Mouse (Mus musculus) embryonic facial prominence, embryonic 15.5 days (tissue): ENCODE measurements around the gene Pmf1. TPM values are rescaled to one million over a fixed set of nuclear protein-coding genes. Genes with fewer than 3 reads are reported as not detected.

Experiments
- ATAC-seq: fragments of 200-750 bp; cut with Nextera tagmentation; 2 replicates; pipeline ENCODE4 v1.8.0; 2017; ENCODE audit warnings: low read depth, moderate TSS enrichment; ENCODE audit not compliant: insufficient number of reproducible peaks, low FRiP score, low TSS enrichment
- H3K27ac ChIP-seq: fragments of 300-500 bp; sonication (generic); replicated peaks from 2 replicates; pipeline ENCODE4 v1.5.1; 2015; ENCODE audit warnings: mild to moderate bottlenecking, inconsistent platforms
- H3K27me3 ChIP-seq: fragments of 300-500 bp; sonication (generic); 2 replicates; pipeline ENCODE4 v1.6.1; 2015; ENCODE audit warnings: inconsistent platforms
- H3K36me3 ChIP-seq: fragments of 300-500 bp; sonication (generic); 2 replicates; pipeline ENCODE4 v1.6.1; 2015; ENCODE audit warnings: mild to moderate bottlenecking, inconsistent platforms
- H3K4me1 ChIP-seq: fragments of 300-500 bp; sonication (generic); 2 replicates; pipeline ENCODE4 v1.6.1; 2015; ENCODE audit warnings: inconsistent platforms
- H3K4me2 ChIP-seq: fragments of 300-500 bp; sonication (generic); replicated peaks from 2 replicates; pipeline ENCODE4 v1.6.1; 2015; ENCODE audit warnings: mild to moderate bottlenecking, inconsistent platforms
- H3K4me3 ChIP-seq: fragments of 300-500 bp; sonication (generic); replicated peaks from 2 replicates; pipeline ENCODE4 v1.5.1; 2015; ENCODE audit warnings: mild to moderate bottlenecking, inconsistent platforms
- H3K9ac ChIP-seq: fragments of 300-500 bp; sonication (generic); 2 replicates; pipeline ENCODE4 v1.6.1; 2015; ENCODE audit warnings: inconsistent platforms
- H3K9me3 ChIP-seq: fragments of 300-500 bp; sonication (generic); replicated peaks from 2 replicates; pipeline ENCODE4 v1.6.1; 2016; ENCODE audit warnings: inconsistent platforms
- WGBS: fragments of 180-500 bp; shearing (Covaris S2); methylation state at CpG from one replicate; pipeline ENCODE4 v1.1.7; 2015; 5-methylcytosine and 5-hydroxymethylcytosine counted together
- polyA plus RNA-seq: library from polyadenylated mRNA; unstranded; fragments of >200 nt; fragmentation: Nextera tagmentation; extraction: Ambion mirVana; gene quantifications from 2 replicates; pipeline ENCODE4 v1.2.1, GENCODE M21; 2015

Pmf1 gene
- polyA plus RNA-seq, 1 experiment from 2014 or later: 108 TPM

DNA sequence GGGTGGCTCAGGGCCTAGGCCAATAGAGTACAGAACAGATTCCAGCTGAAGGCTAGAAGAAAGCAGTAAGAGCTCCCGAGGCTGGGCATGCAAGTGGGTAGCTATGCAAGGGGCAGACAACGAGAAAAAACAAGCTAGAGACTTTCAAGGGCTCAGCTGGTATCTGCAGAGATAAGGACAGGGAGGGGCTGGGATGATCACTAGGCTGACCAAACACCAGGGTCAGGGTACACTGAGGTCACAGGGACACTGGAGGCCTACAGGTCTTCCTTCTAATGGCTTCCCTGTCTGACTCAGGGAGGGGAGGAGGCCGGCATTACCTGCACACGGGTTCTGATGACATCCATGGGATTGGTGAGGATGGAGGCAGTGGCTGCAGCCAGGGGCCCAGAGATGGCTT is 5.5 kb upstream of the Pmf1 start:
- no peaks in the 10 kb centered on the region for H3K27me3 ChIP-seq
- H3K9ac ChIP-seq: no peak overlapping the region
- no peak overlapping the region for H3K27ac ChIP-seq
- ATAC-seq: no peak
- H3K4me1 ChIP-seq: peaks cover 3% of the 10 kb centered on the region; the same call in 1 of the 2 replicates
- H3K4me2 ChIP-seq: no peak overlapping the region
- WGBS: 73% methylated on average over 4 of the region's 4 CpGs
- H3K36me3 ChIP-seq: peaks cover 75% of the 10 kb centered on the region
- H3K9me3 ChIP-seq: no peaks in the 10 kb centered on the region
- H3K4me3 ChIP-seq: no peak overlapping the region

DNA sequence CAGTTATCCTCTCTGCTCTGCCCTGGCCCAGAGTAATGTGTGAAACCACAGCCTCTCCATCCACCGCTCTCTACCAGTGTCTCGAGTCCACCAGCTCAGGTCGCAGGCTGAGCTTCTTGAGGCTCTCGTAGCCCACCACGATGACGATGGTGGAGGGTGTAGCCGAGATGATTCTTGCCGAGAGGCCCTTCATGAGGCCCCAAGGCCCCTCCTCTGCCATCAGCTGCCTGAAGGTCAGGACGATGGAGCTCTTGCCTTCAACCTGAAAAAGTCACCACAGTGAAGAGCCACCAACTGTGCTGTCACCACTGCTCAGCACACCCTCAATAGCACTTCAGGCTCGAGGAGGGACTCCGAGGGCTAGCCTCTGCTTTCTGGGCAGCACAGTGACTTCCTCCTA is 2.5 kb upstream of the Pmf1 start:
- peaks cover 47% of the 10 kb centered on the region for H3K36me3 ChIP-seq
- ATAC-seq: no peak
- no peaks in the 10 kb centered on the region for H3K27me3 ChIP-seq
- no peak overlapping the region for H3K27ac ChIP-seq
- 86% methylated on average over 11 of the region's 11 CpGs for WGBS
- H3K4me3 ChIP-seq: no peak overlapping the region
- H3K9me3 ChIP-seq: no peaks in the 10 kb centered on the region
- H3K4me2 ChIP-seq: no peak overlapping the region
- peaks cover 23% of the 10 kb centered on the region for H3K4me1 ChIP-seq
- H3K9ac ChIP-seq: no peak overlapping the region

DNA sequence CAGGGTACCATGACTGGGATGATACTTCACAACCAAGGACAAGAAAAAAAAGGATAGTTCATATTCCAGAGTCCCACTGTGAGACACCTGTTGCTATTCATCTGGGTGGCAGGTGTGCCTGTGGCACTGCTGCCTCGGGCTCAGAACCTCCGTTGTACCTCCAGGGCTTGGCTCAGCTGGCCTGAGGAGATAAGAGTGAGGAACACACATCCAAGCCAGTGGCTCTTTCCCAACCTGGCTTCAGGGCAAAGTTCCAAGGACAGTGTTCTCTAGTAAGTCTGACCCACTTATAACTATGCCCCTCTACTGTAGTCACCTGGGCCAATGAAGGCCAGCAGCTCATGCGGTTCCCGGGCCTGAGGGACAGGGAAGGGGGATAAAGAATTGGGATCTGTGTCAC is 1.6 kb upstream of the Pmf1 start:
- H3K9me3 ChIP-seq: no peaks in the 10 kb centered on the region
- no peak for ATAC-seq
- no peaks in the 10 kb centered on the region for H3K27me3 ChIP-seq
- no peak overlapping the region for H3K27ac ChIP-seq
- no peak overlapping the region for H3K4me3 ChIP-seq
- peaks cover 31% of the 10 kb centered on the region for H3K4me1 ChIP-seq
- H3K9ac ChIP-seq: no peak overlapping the region
- 88% methylated on average over 4 of the region's 4 CpGs for WGBS
- H3K36me3 ChIP-seq: peaks cover 39% of the 10 kb centered on the region
- H3K4me2 ChIP-seq: no peak overlapping the region

DNA sequence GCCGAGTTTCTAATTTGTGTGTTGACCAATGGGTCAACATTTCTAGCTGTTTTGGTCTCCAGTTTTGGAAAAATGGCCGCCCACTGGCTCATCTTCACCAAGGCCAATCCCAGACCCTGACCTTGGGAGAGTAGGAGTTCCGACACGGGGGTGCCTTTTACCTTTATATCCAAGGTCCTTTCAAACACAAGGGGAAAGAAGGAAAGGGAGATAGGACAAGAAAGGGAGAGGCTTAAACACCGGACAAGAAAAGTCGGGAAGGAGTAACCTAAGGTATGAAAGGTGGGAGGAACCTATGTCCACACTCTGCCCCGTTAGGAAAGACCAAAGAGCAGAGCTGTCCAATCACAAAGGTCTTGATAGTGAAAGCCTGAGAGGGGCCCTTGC is 507 bp upstream of the Pmf1 start:
- 20% methylated on average over 7 of the region's 7 CpGs for WGBS
- Histone ChIP-seq H3K4me3 (peak overlapping the region; percentile 75), H3K27ac (peak overlapping the region; percentile 95), H3K27me3 (no peaks in the 10 kb centered on the region), H3K9me3 (no peaks in the 10 kb centered on the region), H3K4me2 (peak overlapping the region; percentile 69), H3K36me3 (peaks cover 30% of the 10 kb centered on the region), H3K9ac (no peak overlapping the region), H3K4me1 (peaks cover 31% of the 10 kb centered on the region)
- no peak for ATAC-seq

DNA sequence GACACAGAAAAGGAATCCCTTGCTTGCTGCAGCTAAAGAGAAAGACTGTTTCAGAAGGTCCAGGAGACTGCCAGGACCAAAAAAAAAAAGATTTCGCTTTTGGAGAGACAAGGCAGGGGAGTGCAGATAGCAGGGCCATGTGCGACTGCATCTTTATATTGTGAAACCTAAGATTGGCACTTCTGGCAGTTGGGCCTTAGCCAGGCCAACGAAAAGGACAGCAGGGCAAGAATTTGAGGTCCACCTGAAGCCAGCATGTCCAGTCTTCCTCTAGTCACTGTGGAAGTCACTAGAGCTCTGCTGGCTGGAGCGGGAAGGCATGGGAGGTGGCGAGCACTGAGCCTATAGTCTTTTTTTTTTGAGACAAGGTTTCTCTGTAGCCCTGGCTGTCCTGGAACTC is 1.2 kb downstream of the Pmf1 start:
- Histone ChIP-seq H3K4me1 (peaks cover 31% of the 10 kb centered on the region), H3K9ac (peak overlapping the region; percentile 87; the same call in 1 of the 2 replicates), H3K4me3 (peak overlapping the region; percentile 75), H3K9me3 (no peaks in the 10 kb centered on the region), H3K4me2 (peak overlapping the region; percentile 69), H3K27ac (0 out of 2 replicates have a peak overlapping the region, but pooled peaks have one; percentile 95), H3K36me3 (peaks cover 26% of the 10 kb centered on the region), H3K27me3 (no peaks in the 10 kb centered on the region)
- no peak for ATAC-seq
- 56% methylated on average over 5 of the region's 5 CpGs for WGBS

DNA sequence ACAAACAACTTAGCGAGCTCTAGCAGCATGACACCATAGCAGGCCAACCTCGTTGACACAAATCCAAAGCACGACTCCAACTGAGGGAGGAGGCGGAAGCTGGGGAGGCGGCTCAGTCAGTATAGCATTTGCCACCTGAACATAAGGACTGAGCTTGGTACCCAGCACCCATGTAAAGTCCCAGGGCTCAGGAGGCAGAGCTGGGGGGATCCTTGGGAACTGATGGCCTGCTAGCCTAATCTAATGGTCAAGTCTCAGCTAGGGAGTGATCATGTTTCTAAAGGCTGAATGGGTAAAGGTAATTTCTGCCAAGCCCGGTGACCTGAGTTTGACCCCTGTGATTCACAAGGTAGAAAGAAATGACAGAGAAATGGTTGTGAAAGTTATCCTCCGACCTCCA is 2.6 kb downstream of the Pmf1 start:
- no peak for ATAC-seq
- Histone ChIP-seq H3K4me1 (peaks cover 31% of the 10 kb centered on the region), H3K36me3 (peaks cover 28% of the 10 kb centered on the region), H3K27me3 (no peaks in the 10 kb centered on the region), H3K4me2 (no peak overlapping the region), H3K4me3 (no peak overlapping the region), H3K9me3 (no peaks in the 10 kb centered on the region), H3K27ac (0 out of 2 replicates have a peak overlapping the region, but pooled peaks have one; percentile 12), H3K9ac (no peak overlapping the region)
- 59% methylated on average over 7 of the region's 7 CpGs for WGBS

DNA sequence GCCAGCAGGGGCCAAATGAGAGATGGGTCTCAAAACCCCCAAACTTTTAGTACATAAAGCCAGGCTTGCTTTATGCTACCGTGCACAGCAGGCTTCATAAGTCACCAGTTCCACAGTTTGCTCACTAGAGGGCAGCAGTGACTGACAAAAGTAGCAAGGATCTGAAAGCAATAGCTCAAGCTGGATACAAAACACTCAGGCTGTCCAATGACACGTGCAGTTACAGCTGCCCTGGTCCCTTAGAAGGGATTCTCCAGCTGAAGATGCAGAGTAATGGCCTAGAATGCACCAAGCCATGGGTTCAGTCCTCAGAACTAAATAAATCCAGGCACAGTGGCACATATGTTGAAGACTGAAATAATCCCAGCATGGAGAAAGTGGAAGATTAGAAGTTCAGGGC is 3.0 kb downstream of the Pmf1 start:
- Histone ChIP-seq H3K9ac (no peak overlapping the region), H3K9me3 (no peaks in the 10 kb centered on the region), H3K4me1 (peaks cover 31% of the 10 kb centered on the region), H3K27me3 (no peaks in the 10 kb centered on the region), H3K4me3 (no peak overlapping the region), H3K27ac (0 out of 2 replicates have a peak overlapping the region, but pooled peaks have one; percentile 12), H3K36me3 (peaks cover 23% of the 10 kb centered on the region), H3K4me2 (no peak overlapping the region)
- ATAC-seq: no peak
- WGBS: 2% methylated on average over 2 of the region's 2 CpGs

DNA sequence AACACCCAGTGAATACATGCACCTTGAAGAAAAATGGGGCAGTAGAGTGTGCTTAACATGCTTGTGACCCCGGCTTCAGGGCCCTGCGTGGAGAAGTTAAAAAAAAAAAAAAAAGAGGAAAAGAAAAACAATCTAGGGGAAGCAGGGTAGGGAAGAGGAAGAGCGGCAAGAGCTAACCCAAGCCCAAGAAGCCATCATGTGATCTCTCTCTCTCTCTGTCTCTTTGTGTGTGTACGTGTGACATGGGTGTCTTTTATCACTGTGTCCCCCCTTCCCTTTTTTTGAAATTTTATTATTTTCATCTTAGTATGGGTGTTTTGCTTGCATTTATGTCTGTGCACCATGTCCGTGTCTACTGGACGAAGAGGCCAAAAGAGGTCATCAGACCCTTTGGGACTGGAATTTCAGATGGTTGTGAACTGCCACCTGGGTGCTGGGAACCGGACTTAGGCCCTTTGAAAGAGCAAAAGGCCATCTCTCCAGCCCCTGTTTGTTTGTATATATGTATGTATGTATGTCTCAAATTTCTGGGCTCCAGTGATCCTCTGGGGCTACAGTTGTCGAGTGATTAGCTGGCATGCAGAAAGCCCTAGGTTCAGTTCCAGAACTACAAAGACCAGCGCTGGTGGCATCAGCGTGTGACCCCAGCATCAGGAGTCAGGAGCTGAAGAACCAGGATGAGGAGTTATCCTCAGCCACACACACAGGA is 6.5 kb downstream of the Pmf1 start:
- no peak for ATAC-seq
- no peak overlapping the region for H3K27ac ChIP-seq

DNA sequence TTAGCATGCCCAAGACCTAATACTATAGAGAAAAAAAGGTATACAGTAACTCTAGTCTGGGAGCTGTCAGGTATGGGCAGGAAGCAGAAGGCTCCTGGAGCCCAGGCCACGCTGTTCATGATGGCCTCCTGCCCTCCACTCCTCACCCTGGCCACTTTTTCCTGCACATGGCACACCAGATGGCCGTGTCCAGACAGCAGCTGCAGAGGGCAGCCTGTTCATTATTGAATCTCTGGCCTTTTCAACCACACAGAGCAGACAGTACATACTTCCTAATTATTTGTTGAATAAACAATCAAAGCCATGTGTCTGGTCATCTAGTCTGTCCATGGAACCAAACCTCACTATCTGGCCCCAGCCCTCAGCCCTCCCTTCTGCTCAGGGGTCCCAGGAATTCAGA is 11.5 kb downstream of the Pmf1 start:
- WGBS: 81% methylated on average over 2 of the region's 2 CpGs
- H3K27me3 ChIP-seq: no peaks in the 10 kb centered on the region
- H3K9me3 ChIP-seq: no peaks in the 10 kb centered on the region
- peaks cover 26% of the 10 kb centered on the region for H3K36me3 ChIP-seq
- ATAC-seq: no peak
- no peak overlapping the region for H3K4me3 ChIP-seq
- H3K4me2 ChIP-seq: no peak overlapping the region
- H3K4me1 ChIP-seq: 0 out of 2 replicates have a peak, but pooled peaks cover 6% of the 10 kb centered on the region
- H3K27ac ChIP-seq: no peak overlapping the region
- no peak overlapping the region for H3K9ac ChIP-seq

More for the DNA sequence above, 6.5 kb downstream of the Pmf1 start:
- 89% methylated on average over 10 of the region's 10 CpGs for WGBS
- H3K9ac ChIP-seq: no peak overlapping the region
- no peak overlapping the region for H3K4me3 ChIP-seq
- peaks cover 16% of the 10 kb centered on the region; the same call in 1 of the 2 replicates for H3K36me3 ChIP-seq
- H3K4me2 ChIP-seq: no peak overlapping the region
- H3K4me1 ChIP-seq: peaks cover 16% of the 10 kb centered on the region
- H3K9me3 ChIP-seq: no peaks in the 10 kb centered on the region
- H3K27me3 ChIP-seq: no peaks in the 10 kb centered on the region

DNA sequence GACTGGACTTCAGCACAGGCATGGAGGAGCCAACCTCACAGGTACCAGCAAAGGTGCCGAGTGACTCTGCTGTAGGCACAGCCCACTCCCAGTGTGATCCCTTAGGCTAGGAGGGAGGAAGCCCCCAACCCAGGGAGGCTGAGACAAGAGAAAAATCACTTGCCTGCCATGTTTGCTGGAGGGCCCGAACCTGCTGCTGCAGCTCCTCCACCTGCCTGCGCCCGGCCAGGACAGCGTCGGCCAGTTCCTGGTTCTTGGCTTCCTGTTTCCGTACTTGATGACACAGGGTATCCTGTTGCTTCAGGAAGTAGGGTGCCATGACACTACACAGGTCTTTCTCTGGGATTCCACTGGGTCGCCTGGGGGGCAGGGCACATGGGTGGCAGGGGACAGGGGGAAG is 14.4 kb downstream of the Pmf1 start:
- H3K9me3 ChIP-seq: no peaks in the 10 kb centered on the region
- no peak overlapping the region for H3K9ac ChIP-seq
- no peak for ATAC-seq
- H3K4me2 ChIP-seq: no peak overlapping the region
- no peak overlapping the region for H3K4me3 ChIP-seq
- H3K4me1 ChIP-seq: 0 out of 2 replicates have a peak, but pooled peaks cover 6% of the 10 kb centered on the region
- H3K27me3 ChIP-seq: no peaks in the 10 kb centered on the region
- H3K27ac ChIP-seq: no peak overlapping the region
- peaks cover 15% of the 10 kb centered on the region for H3K36me3 ChIP-seq
- 89% methylated on average over 8 of the region's 8 CpGs for WGBS

DNA sequence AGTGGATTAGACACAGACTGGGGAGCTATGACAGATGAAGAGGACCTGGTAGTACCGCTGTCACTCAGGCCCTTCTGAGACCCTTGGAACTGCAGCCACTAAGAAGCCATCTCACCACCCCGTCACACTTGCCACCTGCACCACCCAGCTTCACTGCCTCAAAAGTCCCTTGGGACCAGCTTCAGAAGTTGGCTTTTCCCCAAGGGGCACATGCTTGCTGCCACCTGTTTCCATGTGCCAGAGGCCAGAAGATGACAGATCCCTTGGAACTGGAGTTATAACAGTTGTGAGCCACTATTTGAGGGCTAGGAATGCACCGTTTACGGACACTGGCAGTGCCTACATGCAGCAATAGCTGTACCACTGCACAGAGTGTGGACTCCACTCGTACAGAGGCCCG is 14.8 kb downstream of the Pmf1 start:
- Histone ChIP-seq H3K27ac (no peak overlapping the region), H3K4me2 (no peak overlapping the region), H3K36me3 (peaks cover 18% of the 10 kb centered on the region), H3K27me3 (no peaks in the 10 kb centered on the region), H3K4me1 (0 out of 2 replicates have a peak, but pooled peaks cover 6% of the 10 kb centered on the region), H3K4me3 (no peak overlapping the region), H3K9ac (no peak overlapping the region), H3K9me3 (no peaks in the 10 kb centered on the region)
- WGBS: 92% methylated on average over 6 of the region's 6 CpGs
- no peak for ATAC-seq
